Mouse (Mus musculus): ENCODE results near the gene Ccnb1. TPM values are rescaled to one million over a fixed set of nuclear protein-coding genes. Genes with fewer than 3 reads are reported as not detected.

Ccnb1 gene
- 388 and 419 TPM in 2 replicates for polyA plus RNA-seq (2014; fragmentation: Nextera tagmentation; extraction: Ambion mirVana)

- Histone ChIP-seq H3K9me3 (replicated peaks; ENCODE audit: control insufficient read depth, low read length) (no peaks in the 10 kb centered on the region), H3K36me3 (replicated peaks; ENCODE audit: control insufficient read depth, insufficient read depth, low read depth, low read length) (no peaks in the 10 kb centered on the region), H3K27ac (replicated peaks; ENCODE audit: low read depth, low read length) (peak within 1 kb of the TSS; percentile 70; the same call in 1 of the 2 replicates), H3K4me1 (ENCODE audit: control insufficient read depth, insufficient read depth, low read length) (no peaks in the 10 kb centered on the region), H3K9ac (replicated peaks; ENCODE audit: low read length) (peak within 1 kb of the TSS; percentile 80), H3K27me3 (ENCODE audit: control insufficient read depth, insufficient read depth, low read length) (no peaks in the 10 kb centered on the region), H3K4me3 (ENCODE audit: low read depth, low read length) (peak within 1 kb of the TSS; percentile 65), H3K4me2 (ENCODE audit: low read depth, low read length) (peak within 1 kb of the TSS; percentile 52)
- DNase-seq (ENCODE audit: low spot score) = peak; percentile 97
- ATAC-seq (replicated peaks; ENCODE audit: insufficient number of reproducible peaks, low FRiP score, low TSS enrichment, low read depth) = peak; percentile 99
- under 1% methylated on average over 35 of the region's 35 CpGs for WGBS
Measured at GRCm38 (mm10) chr13:100786414-100786867, at the start of gene Ccnb1. Ccnb1 (minus strand) TSS chr13:100786570.

GRCm38 (mm10) chr13:100834777-100835176 lies 48.4 kb upstream of the Ccnb1 start:
- no peak overlapping the region for H3K4me3 ChIP-seq (ENCODE audit: low read depth, low read length)
- ATAC-seq (replicated peaks; ENCODE audit: insufficient number of reproducible peaks, low FRiP score, low TSS enrichment, low read depth) (no peak), DNase-seq (ENCODE audit: low spot score) (no peak)
- no peaks in the 10 kb centered on the region for H3K27me3 ChIP-seq (ENCODE audit: control insufficient read depth, insufficient read depth, low read length)
- no peaks in the 10 kb centered on the region for H3K9me3 ChIP-seq (replicated peaks; ENCODE audit: control insufficient read depth, low read length)
- H3K4me1 ChIP-seq (ENCODE audit: control insufficient read depth, insufficient read depth, low read length) = peaks cover 2% of the 10 kb centered on the region; the same call in 1 of the 2 replicates
- H3K27ac ChIP-seq (replicated peaks; ENCODE audit: low read depth, low read length) = no peak overlapping the region
- H3K9ac ChIP-seq (replicated peaks; ENCODE audit: low read length) = no peak overlapping the region
- H3K36me3 ChIP-seq (replicated peaks; ENCODE audit: control insufficient read depth, insufficient read depth, low read depth, low read length) = no peaks in the 10 kb centered on the region
- no peak overlapping the region for H3K4me2 ChIP-seq (ENCODE audit: low read depth, low read length)

GRCm38 (mm10) chr13:100833640-100834002 lies 47.3 kb upstream of the Ccnb1 start:
- ATAC-seq (replicated peaks; ENCODE audit: insufficient number of reproducible peaks, low FRiP score, low TSS enrichment, low read depth) = no peak
- no peak overlapping the region for H3K27ac ChIP-seq (replicated peaks; ENCODE audit: low read depth, low read length)
- H3K36me3 ChIP-seq (replicated peaks; ENCODE audit: control insufficient read depth, insufficient read depth, low read depth, low read length) = no peaks in the 10 kb centered on the region
- no peak overlapping the region for H3K9ac ChIP-seq (replicated peaks; ENCODE audit: low read length)
- no peaks in the 10 kb centered on the region for H3K27me3 ChIP-seq (ENCODE audit: control insufficient read depth, insufficient read depth, low read length)
- DNase-seq (ENCODE audit: low spot score) = no peak
- H3K4me3 ChIP-seq (ENCODE audit: low read depth, low read length) = peak overlapping the region; percentile 96; the same call in 1 of the 2 replicates
- WGBS = 58% methylated on average over 6 of the region's 6 CpGs
- H3K9me3 ChIP-seq (replicated peaks; ENCODE audit: control insufficient read depth, low read length) = no peaks in the 10 kb centered on the region
- H3K4me1 ChIP-seq (ENCODE audit: control insufficient read depth, insufficient read depth, low read length) = peaks cover 2% of the 10 kb centered on the region; the same call in 1 of the 2 replicates
- H3K4me2 ChIP-seq (ENCODE audit: low read depth, low read length) = no peak overlapping the region; the same call in 1 of the 2 replicates

- ATAC-seq (replicated peaks; ENCODE audit: insufficient number of reproducible peaks, low FRiP score, low TSS enrichment, low read depth) (peak; percentile 97), DNase-seq (ENCODE audit: low spot score) (peak; percentile 100)
- Histone ChIP-seq H3K27me3 (ENCODE audit: control insufficient read depth, insufficient read depth, low read length) (no peaks in the 10 kb centered on the region), H3K4me2 (ENCODE audit: low read depth, low read length) (peak within 1 kb of the TSS; percentile 82), H3K4me3 (ENCODE audit: low read depth, low read length) (peak within 1 kb of the TSS; percentile 96), H3K4me1 (ENCODE audit: control insufficient read depth, insufficient read depth, low read length) (peaks cover 2% of the 10 kb centered on the region; the same call in 1 of the 2 replicates), H3K9ac (replicated peaks; ENCODE audit: low read length) (peak within 1 kb of the TSS; percentile 91), H3K27ac (replicated peaks; ENCODE audit: low read depth, low read length) (peak within 1 kb of the TSS; percentile 81), H3K36me3 (replicated peaks; ENCODE audit: control insufficient read depth, insufficient read depth, low read depth, low read length) (no peaks in the 10 kb centered on the region), H3K9me3 (replicated peaks; ENCODE audit: control insufficient read depth, low read length) (no peaks in the 10 kb centered on the region)
- under 1% methylated on average over 86 of the region's 94 CpGs for WGBS
Measured at GRCm38 (mm10) chr13:100832741-100833639, 46.6 kb upstream of the Ccnb1 start, which contains the start of gene Slc30a5. Slc30a5 (minus strand) TSS chr13:100833427.

- no peaks in the 10 kb centered on the region for H3K27me3 ChIP-seq (ENCODE audit: control insufficient read depth, insufficient read depth, low read length)
- DNase-seq (ENCODE audit: low spot score) (no peak), ATAC-seq (replicated peaks; ENCODE audit: insufficient number of reproducible peaks, low FRiP score, low TSS enrichment, low read depth) (no peak)
- H3K4me3 ChIP-seq (ENCODE audit: low read depth, low read length) = peak overlapping the region; percentile 96
- 0 out of 2 replicates have a peak overlapping the region, but pooled peaks have one; percentile 81 for H3K27ac ChIP-seq (replicated peaks; ENCODE audit: low read depth, low read length)
- 11% methylated on average over 8 of the region's 8 CpGs for WGBS
- H3K36me3 ChIP-seq (replicated peaks; ENCODE audit: control insufficient read depth, insufficient read depth, low read depth, low read length) = no peaks in the 10 kb centered on the region
- H3K4me2 ChIP-seq (ENCODE audit: low read depth, low read length) = peak overlapping the region; percentile 82
- H3K9ac ChIP-seq (replicated peaks; ENCODE audit: low read length) = peak overlapping the region; percentile 91
- no peaks in the 10 kb centered on the region for H3K9me3 ChIP-seq (replicated peaks; ENCODE audit: control insufficient read depth, low read length)
- H3K4me1 ChIP-seq (ENCODE audit: control insufficient read depth, insufficient read depth, low read length) = peaks cover 2% of the 10 kb centered on the region; the same call in 1 of the 2 replicates
Measured at GRCm38 (mm10) chr13:100832188-100832587, 45.8 kb upstream of the Ccnb1 start.

GRCm38 (mm10) chr13:100831123-100831522 lies 44.8 kb upstream of the Ccnb1 start:
- Histone ChIP-seq H3K4me3 (ENCODE audit: low read depth, low read length) (no peak overlapping the region), H3K9ac (replicated peaks; ENCODE audit: low read length) (no peak overlapping the region), H3K9me3 (replicated peaks; ENCODE audit: control insufficient read depth, low read length) (no peaks in the 10 kb centered on the region), H3K4me1 (ENCODE audit: control insufficient read depth, insufficient read depth, low read length) (peaks cover 2% of the 10 kb centered on the region; the same call in 1 of the 2 replicates), H3K4me2 (ENCODE audit: low read depth, low read length) (no peak overlapping the region), H3K27ac (replicated peaks; ENCODE audit: low read depth, low read length) (no peak overlapping the region), H3K27me3 (ENCODE audit: control insufficient read depth, insufficient read depth, low read length) (no peaks in the 10 kb centered on the region), H3K36me3 (replicated peaks; ENCODE audit: control insufficient read depth, insufficient read depth, low read depth, low read length) (no peaks in the 10 kb centered on the region)
- 86% methylated on average over 6 of the region's 6 CpGs for WGBS
- ATAC-seq (replicated peaks; ENCODE audit: insufficient number of reproducible peaks, low FRiP score, low TSS enrichment, low read depth) (no peak), DNase-seq (ENCODE audit: low spot score) (no peak)

- no peak overlapping the region for H3K27ac ChIP-seq (replicated peaks; ENCODE audit: low read depth, low read length)
- H3K4me2 ChIP-seq (ENCODE audit: low read depth, low read length) = no peak overlapping the region
- H3K27me3 ChIP-seq (ENCODE audit: control insufficient read depth, insufficient read depth, low read length) = no peaks in the 10 kb centered on the region
- no peak overlapping the region for H3K4me3 ChIP-seq (ENCODE audit: low read depth, low read length)
- 91% methylated on average over 9 of the region's 9 CpGs for WGBS
- DNase-seq (ENCODE audit: low spot score) (no peak), ATAC-seq (replicated peaks; ENCODE audit: insufficient number of reproducible peaks, low FRiP score, low TSS enrichment, low read depth) (no peak)
- H3K9ac ChIP-seq (replicated peaks; ENCODE audit: low read length) = no peak overlapping the region
- no peaks in the 10 kb centered on the region for H3K4me1 ChIP-seq (ENCODE audit: control insufficient read depth, insufficient read depth, low read length)
- no peaks in the 10 kb centered on the region for H3K9me3 ChIP-seq (replicated peaks; ENCODE audit: control insufficient read depth, low read length)
- peaks cover 3% of the 10 kb centered on the region for H3K36me3 ChIP-seq (replicated peaks; ENCODE audit: control insufficient read depth, insufficient read depth, low read depth, low read length)
Measured at GRCm38 (mm10) chr13:100825627-100826410, 39.4 kb upstream of the Ccnb1 start.
